Mouse (Mus musculus): ENCODE measurements around the gene 1110032A03Rik. TPM values are rescaled to one million over a fixed set of nuclear protein-coding genes. Genes with fewer than 3 reads are reported as not detected.
A peak's percentile ranks its signal among the peaks of the same experiment; 100 is the strongest.

1110032A03Rik gene
- total RNA-seq (2014; rRNA removed) (46.4 and 58.8 TPM in 2 replicates), polyA plus RNA-seq (2012; rRNA removed) (41.1 and 43.2 TPM in 2 replicates)

DNA sequence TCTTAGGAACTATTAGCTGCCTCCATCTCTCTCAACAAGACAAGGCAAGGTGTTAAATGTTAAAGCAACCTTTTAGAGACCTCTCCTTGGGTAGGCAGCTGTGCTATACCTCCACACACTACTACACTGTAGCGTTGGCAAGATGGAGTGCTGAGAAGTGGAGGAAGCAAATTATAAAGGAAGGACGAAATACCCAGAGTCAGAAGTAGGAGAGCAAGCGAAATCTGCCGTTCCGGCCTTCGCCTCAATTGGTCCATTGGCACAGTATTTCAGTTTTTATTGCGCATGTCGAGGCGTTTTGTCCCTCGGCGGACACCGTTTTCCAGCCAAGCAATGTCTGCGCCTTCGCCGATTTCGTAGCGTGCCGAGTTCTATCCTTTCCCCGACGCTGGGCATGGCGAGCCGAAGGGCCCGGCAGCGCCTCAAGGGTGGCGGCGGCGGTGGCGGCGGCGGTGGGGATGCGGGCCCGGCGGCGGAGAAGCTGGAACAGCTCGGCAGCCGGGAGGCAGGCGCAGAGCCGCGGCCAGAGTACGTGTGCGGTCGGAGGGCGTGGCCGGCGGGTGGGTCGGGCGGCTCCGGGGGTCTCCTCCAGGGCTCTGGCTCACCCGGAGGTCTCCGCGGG lies at the start of gene 1110032A03Rik, which contains the start of gene Alg9:
TSS of gene 1110032A03Rik (minus strand) at position 530 of the 622 bp plus-strand sequence.
TSS of gene Alg9 (plus strand) at position 29 of the 622 bp plus-strand sequence.
- Histone ChIP-seq H3K27ac (replicated peaks; ENCODE audit: insufficient read depth, low read depth, low read length) (peak within 1 kb of the TSS; percentile 48), H3K27me3 (ENCODE audit: control insufficient read depth, insufficient read depth, low read length) (no peaks in the 10 kb centered on the region), H3K36me3 (ENCODE audit: control insufficient read depth, insufficient read depth, low read length) (peaks cover 1% of the 10 kb centered on the region; the same call in 1 of the 2 replicates), H3K4me3 (ENCODE audit: insufficient read depth, low read depth, low read length) (peak within 1 kb of the TSS; percentile 78), H3K4me1 (ENCODE audit: control insufficient read depth, insufficient read depth, low read length) (peaks cover 9% of the 10 kb centered on the region; the same call in 1 of the 2 replicates), H3K9ac (ENCODE audit: low read depth, low read length) (peak within 1 kb of the TSS; percentile 96), H3K79me2 (ENCODE audit: control insufficient read depth, insufficient read depth, low read length) (peaks cover 4% of the 10 kb centered on the region; the same call in 1 of the 2 replicates)
- WGBS = under 1% methylated on average over 51 of the region's 51 CpGs
- no peak for TF ChIP-seq CTCF (IDR thresholded peaks at IDR 0.05; ENCODE audit: low read depth, low read length)
- no peak for TF ChIP-seq POLR2A (IDR thresholded peaks at IDR 0.05; ENCODE audit: extremely low read depth, insufficient read depth, low read length)
- peak; percentile 78 for DNase-seq (ENCODE audit: extremely low read depth, low read depth, low spot score)

DNA sequence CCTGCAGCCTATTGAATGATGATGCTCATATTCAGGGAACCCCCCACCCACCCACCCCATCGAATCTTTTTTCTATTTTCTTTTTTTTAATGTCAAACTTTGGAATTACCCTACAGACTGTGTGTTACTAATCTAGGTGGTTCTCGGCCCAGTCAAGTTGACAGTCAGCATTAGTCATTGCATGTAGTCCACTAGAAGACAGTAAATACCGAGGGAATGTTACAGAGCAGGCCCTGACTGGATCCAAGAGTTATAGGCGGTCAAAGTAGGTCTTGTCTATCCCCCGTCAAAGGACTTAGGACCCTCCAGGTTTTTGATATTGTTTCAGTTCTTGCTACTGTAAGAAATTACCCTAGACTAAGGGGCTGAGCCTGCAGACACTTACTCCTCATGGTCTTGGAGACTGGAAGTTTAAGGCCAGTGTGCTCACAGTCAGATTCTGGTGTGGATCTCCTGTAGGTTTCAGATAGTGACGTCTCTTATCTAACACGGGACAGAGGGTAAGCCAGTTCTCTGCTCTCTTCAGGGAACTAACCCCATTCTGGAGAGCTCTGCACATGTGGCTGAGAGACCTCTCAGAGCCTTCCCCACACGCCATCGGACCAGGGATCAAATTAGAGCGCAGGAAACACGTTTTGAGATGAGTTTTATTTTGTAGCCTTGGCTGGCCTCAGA lies 48.6 kb upstream of the 1110032A03Rik start:
- Histone ChIP-seq H3K79me2 (ENCODE audit: control insufficient read depth, insufficient read depth, low read length) (no peaks in the 10 kb centered on the region), H3K36me3 (ENCODE audit: control insufficient read depth, insufficient read depth, low read length) (peaks cover 4% of the 10 kb centered on the region), H3K9ac (ENCODE audit: low read depth, low read length) (no peak overlapping the region), H3K27me3 (ENCODE audit: control insufficient read depth, insufficient read depth, low read length) (no peaks in the 10 kb centered on the region), H3K4me3 (ENCODE audit: insufficient read depth, low read depth, low read length) (no peak overlapping the region), H3K27ac (replicated peaks; ENCODE audit: insufficient read depth, low read depth, low read length) (no peak overlapping the region), H3K4me1 (ENCODE audit: control insufficient read depth, insufficient read depth, low read length) (no peaks in the 10 kb centered on the region)
- DNase-seq (ENCODE audit: extremely low read depth, low read depth, low spot score) = no peak
- TF ChIP-seq POLR2A (IDR thresholded peaks at IDR 0.05; ENCODE audit: extremely low read depth, insufficient read depth, low read length) (no peak), CTCF (IDR thresholded peaks at IDR 0.05; ENCODE audit: low read depth, low read length) (no peak)
- 87% methylated on average over 11 of the region's 11 CpGs for WGBS

DNA sequence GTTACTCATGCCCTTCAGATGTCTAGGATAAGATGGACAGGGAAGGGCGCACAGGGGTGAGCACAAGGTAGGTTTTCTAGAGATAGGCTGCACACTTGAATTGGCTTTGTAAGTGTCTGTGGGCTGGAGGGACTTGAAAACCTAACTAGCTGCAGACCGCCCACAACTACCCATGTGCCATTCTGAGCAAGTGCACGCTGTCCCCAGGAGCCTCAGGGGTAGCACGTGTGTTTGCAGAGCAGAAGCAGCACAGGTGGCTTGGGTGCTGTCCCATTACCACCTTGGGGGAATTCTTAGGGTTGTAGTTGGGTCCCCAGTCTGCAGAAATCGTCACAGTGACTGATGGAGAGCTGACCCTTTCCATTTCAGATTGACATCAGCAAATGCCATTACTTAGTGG lies 46.9 kb upstream of the 1110032A03Rik start:
- TF ChIP-seq CTCF (IDR thresholded peaks at IDR 0.05; ENCODE audit: low read depth, low read length) (no peak), POLR2A (IDR thresholded peaks at IDR 0.05; ENCODE audit: extremely low read depth, insufficient read depth, low read length) (no peak)
- Histone ChIP-seq H3K36me3 (ENCODE audit: control insufficient read depth, insufficient read depth, low read length) (peaks cover 4% of the 10 kb centered on the region), H3K9ac (ENCODE audit: low read depth, low read length) (no peak overlapping the region), H3K4me3 (ENCODE audit: insufficient read depth, low read depth, low read length) (no peak overlapping the region), H3K27ac (replicated peaks; ENCODE audit: insufficient read depth, low read depth, low read length) (no peak overlapping the region), H3K4me1 (ENCODE audit: control insufficient read depth, insufficient read depth, low read length) (no peaks in the 10 kb centered on the region), H3K79me2 (ENCODE audit: control insufficient read depth, insufficient read depth, low read length) (no peaks in the 10 kb centered on the region), H3K27me3 (ENCODE audit: control insufficient read depth, insufficient read depth, low read length) (no peaks in the 10 kb centered on the region)
- 97% methylated on average over 5 of the region's 5 CpGs for WGBS
- no peak for DNase-seq (ENCODE audit: extremely low read depth, low read depth, low spot score)

DNA sequence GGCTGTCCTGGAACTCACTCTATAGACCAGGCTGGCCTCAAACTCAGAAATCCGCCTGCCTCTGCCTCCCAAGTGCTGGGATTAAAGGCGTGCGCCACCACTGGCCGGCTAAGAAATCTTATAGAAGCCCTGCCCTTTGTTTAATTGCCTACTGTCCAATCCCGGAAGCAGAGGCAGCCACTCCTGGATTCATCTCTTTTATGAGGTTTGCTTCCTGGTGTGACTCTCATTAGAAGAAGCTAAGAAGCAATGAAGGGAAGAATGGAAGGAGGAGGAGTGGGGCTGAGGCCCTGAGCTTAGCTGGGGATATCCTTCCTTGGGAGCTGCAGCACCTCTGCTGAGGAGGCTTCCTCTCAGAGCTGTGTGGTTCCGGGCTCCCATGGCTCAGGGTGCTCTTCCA lies 46.3 kb upstream of the 1110032A03Rik start:
- TF ChIP-seq CTCF (IDR thresholded peaks at IDR 0.05; ENCODE audit: low read depth, low read length) = no peak
- no peak for TF ChIP-seq POLR2A (IDR thresholded peaks at IDR 0.05; ENCODE audit: extremely low read depth, insufficient read depth, low read length)
- no peaks in the 10 kb centered on the region for H3K79me2 ChIP-seq (ENCODE audit: control insufficient read depth, insufficient read depth, low read length)
- H3K9ac ChIP-seq (ENCODE audit: low read depth, low read length) = no peak overlapping the region
- H3K27me3 ChIP-seq (ENCODE audit: control insufficient read depth, insufficient read depth, low read length) = no peaks in the 10 kb centered on the region
- DNase-seq (ENCODE audit: extremely low read depth, low read depth, low spot score) = no peak
- WGBS = 92% methylated on average over 6 of the region's 6 CpGs
- H3K36me3 ChIP-seq (ENCODE audit: control insufficient read depth, insufficient read depth, low read length) = peaks cover 4% of the 10 kb centered on the region
- no peak overlapping the region for H3K4me3 ChIP-seq (ENCODE audit: insufficient read depth, low read depth, low read length)
- no peak overlapping the region for H3K27ac ChIP-seq (replicated peaks; ENCODE audit: insufficient read depth, low read depth, low read length)
- no peaks in the 10 kb centered on the region for H3K4me1 ChIP-seq (ENCODE audit: control insufficient read depth, insufficient read depth, low read length)

DNA sequence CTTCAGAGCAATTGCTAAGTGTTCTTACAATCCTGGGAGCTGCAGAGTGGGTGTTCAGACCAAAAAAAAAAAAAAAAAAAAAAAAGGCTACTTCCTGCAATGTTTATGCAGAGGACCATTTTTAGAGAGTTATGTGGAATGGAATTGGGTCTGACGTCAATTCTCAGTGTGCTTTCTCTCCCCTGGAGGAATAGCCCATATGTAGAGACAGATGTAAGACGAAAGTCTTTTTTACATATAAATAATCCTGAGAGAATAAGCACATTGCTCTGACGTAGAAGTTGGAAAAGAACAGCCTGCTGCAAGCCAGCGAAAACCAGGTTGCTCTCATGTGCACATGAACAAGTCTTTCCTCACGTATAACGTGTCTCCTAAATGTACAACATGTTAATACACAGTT lies 44.4 kb upstream of the 1110032A03Rik start:
- Histone ChIP-seq H3K36me3 (ENCODE audit: control insufficient read depth, insufficient read depth, low read length) (peaks cover 6% of the 10 kb centered on the region), H3K4me3 (ENCODE audit: insufficient read depth, low read depth, low read length) (no peak overlapping the region), H3K4me1 (ENCODE audit: control insufficient read depth, insufficient read depth, low read length) (no peaks in the 10 kb centered on the region), H3K27me3 (ENCODE audit: control insufficient read depth, insufficient read depth, low read length) (no peaks in the 10 kb centered on the region), H3K79me2 (ENCODE audit: control insufficient read depth, insufficient read depth, low read length) (no peaks in the 10 kb centered on the region), H3K9ac (ENCODE audit: low read depth, low read length) (no peak overlapping the region), H3K27ac (replicated peaks; ENCODE audit: insufficient read depth, low read depth, low read length) (no peak overlapping the region)
- 98% methylated on average over 6 of the region's 6 CpGs for WGBS
- TF ChIP-seq POLR2A (IDR thresholded peaks at IDR 0.05; ENCODE audit: extremely low read depth, insufficient read depth, low read length) = no peak
- no peak for TF ChIP-seq CTCF (IDR thresholded peaks at IDR 0.05; ENCODE audit: low read depth, low read length)
- DNase-seq (ENCODE audit: extremely low read depth, low read depth, low spot score) = no peak

DNA sequence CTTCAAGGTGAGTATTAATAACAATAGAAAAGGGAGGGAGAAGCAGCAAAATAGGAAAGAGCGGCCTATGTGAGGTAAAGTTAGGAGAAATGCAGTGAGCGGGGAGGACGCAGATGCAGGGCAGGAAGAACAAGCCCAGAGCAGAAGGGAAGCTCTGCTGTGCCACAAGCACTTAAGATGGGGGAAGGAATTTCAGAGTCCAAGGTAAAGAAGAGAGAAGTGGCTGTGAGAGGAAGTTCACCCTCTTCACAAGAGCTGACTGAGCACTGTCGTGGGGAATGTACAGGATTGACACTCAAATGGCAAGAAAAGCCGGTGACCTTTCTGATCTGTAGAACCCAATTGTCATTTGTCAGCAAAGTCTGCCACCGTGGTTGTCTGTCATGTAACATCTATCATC lies 42.7 kb upstream of the 1110032A03Rik start:
- Histone ChIP-seq H3K9ac (ENCODE audit: low read depth, low read length) (no peak overlapping the region), H3K79me2 (ENCODE audit: control insufficient read depth, insufficient read depth, low read length) (no peaks in the 10 kb centered on the region), H3K27ac (replicated peaks; ENCODE audit: insufficient read depth, low read depth, low read length) (no peak overlapping the region), H3K4me1 (ENCODE audit: control insufficient read depth, insufficient read depth, low read length) (no peaks in the 10 kb centered on the region), H3K36me3 (ENCODE audit: control insufficient read depth, insufficient read depth, low read length) (peaks cover 6% of the 10 kb centered on the region), H3K4me3 (ENCODE audit: insufficient read depth, low read depth, low read length) (no peak overlapping the region), H3K27me3 (ENCODE audit: control insufficient read depth, insufficient read depth, low read length) (no peaks in the 10 kb centered on the region)
- TF ChIP-seq CTCF (IDR thresholded peaks at IDR 0.05; ENCODE audit: low read depth, low read length) (no peak), POLR2A (IDR thresholded peaks at IDR 0.05; ENCODE audit: extremely low read depth, insufficient read depth, low read length) (no peak)
- 84% methylated on average over 6 of the region's 6 CpGs for WGBS
- DNase-seq (ENCODE audit: extremely low read depth, low read depth, low spot score) = no peak

Data from liver, adult 2 months (tissue).